24 mouse cellular contexts compared by ENCODE assay signal in genomic region chr16:45030127-45030526, GRCm38 (mm10).
A peak's percentile ranks its signal among the peaks of the same experiment; 100 is the strongest.
DNase-seq lines count a peak whose midpoint lies in the region; ATAC-seq and TF ChIP-seq lines count a peak whose summit lies in the region.
"Had no signal": no experiment of that assay in that cellular context is flagged by ENCODE, and none has a peak within 500 bp of the region (broad histone marks: within the 10 kb centered on the region; RNA-seq: fewer than 3 reads in every experiment).

No protein-coding gene starts in this region.

- H3K4me2 ChIP-seq in liver, embryonic 15.5 days, result no peak overlapping the region
- no peak overlapping the region for H3K4me2 ChIP-seq in intestine, embryonic 16.5 days (ENCODE audit: low read depth, low read length)
- no peak overlapping the region for H3K4me2 ChIP-seq in hindbrain, embryonic 16.5 days (ENCODE audit: low read length)
- H3K4me2 ChIP-seq: embryonic facial prominence, embryonic 15.5 days; forebrain, embryonic 13.5 days; heart, embryonic 13.5 days; hindbrain, embryonic 14.5 days; midbrain, embryonic 13.5 days had no signal

- peak overlapping the region; percentile 14; the same call in 1 of the 2 replicates for H3K27ac ChIP-seq in liver, embryonic 15.5 days (replicated peaks)
- H3K27ac ChIP-seq in bone marrow macrophage, adult 2 months (ENCODE audit: insufficient read depth, low read depth, low read length), result 0 out of 2 replicates have a peak overlapping the region, but pooled peaks have one; percentile 6
- no peak overlapping the region for H3K27ac ChIP-seq in intestine, embryonic 16.5 days (ENCODE audit: low read length)
- H3K27ac ChIP-seq in heart, adult 2 months, result no peak overlapping the region; the same call in none of the 2 replicates
- no peak overlapping the region for H3K27ac ChIP-seq in hindbrain, embryonic 16.5 days (ENCODE audit: low read depth, low read length)
- H3K27ac ChIP-seq: embryonic facial prominence, embryonic 10.5 days; embryonic facial prominence, embryonic 15.5 days; forebrain, embryonic 13.5 days; heart, embryonic 13.5 days; hindbrain, embryonic 14.5 days; layer of hippocampus, adult 2 months; midbrain, embryonic 13.5 days had no signal

- H3K9me3 ChIP-seq in liver, embryonic 15.5 days (replicated peaks), result no peaks in the 10 kb centered on the region
- H3K9me3 ChIP-seq in intestine, embryonic 16.5 days (ENCODE audit: control insufficient read depth, low read length), result no peaks in the 10 kb centered on the region
- no peaks in the 10 kb centered on the region for H3K9me3 ChIP-seq in hindbrain, embryonic 16.5 days (ENCODE audit: control insufficient read depth, low read length)
- H3K9me3 ChIP-seq: embryonic facial prominence, embryonic 10.5 days; embryonic facial prominence, embryonic 15.5 days; forebrain, embryonic 13.5 days; heart, embryonic 13.5 days; megakaryocyte, embryonic 14.5 days; midbrain, embryonic 13.5 days had no signal

- intact Hi-C loops in heart, adult 2 months (cut with DNase I), result loop anchor here (5.0 kb wide), 1 partner anchor 37 kb away; no protein-coding TSS in a partner anchor

- no peak for DNase-seq in liver
- peak; percentile 16 for DNase-seq in adrenal gland, postnatal 14 days
- DNase-seq in heart, adult 2 months, result no peak
- DNase-seq: cerebellum, adult 18-20 months; cerebellum, postnatal 10 days; right cerebral cortex, adult 18-20 months; spleen, adult 18-20 months; thymus, postnatal 14 days had no signal

- TF ChIP-seq EP300 in heart, adult 2 months (IDR thresholded peaks at IDR 0.05; ENCODE audit: insufficient read depth, low read depth, low read length), result no peak

- no peaks in the 10 kb centered on the region for H3K36me3 ChIP-seq in liver, embryonic 15.5 days (replicated peaks)
- H3K36me3 ChIP-seq in intestine, embryonic 16.5 days (ENCODE audit: control insufficient read depth, insufficient read depth, low read length), result no peaks in the 10 kb centered on the region
- no peaks in the 10 kb centered on the region for H3K36me3 ChIP-seq in heart, adult 2 months (ENCODE audit: control insufficient read depth, insufficient read depth, low read length)
- H3K36me3 ChIP-seq in hindbrain, embryonic 16.5 days (ENCODE audit: control insufficient read depth, insufficient read depth, low read length), result no peaks in the 10 kb centered on the region
- H3K36me3 ChIP-seq: embryonic facial prominence, embryonic 10.5 days; embryonic facial prominence, embryonic 15.5 days; heart, embryonic 13.5 days; midbrain, embryonic 13.5 days had no signal

- no peak; the same call in 1 of the 2 replicates for ATAC-seq in liver, embryonic 15.5 days (ENCODE audit: insufficient read depth)
- ATAC-seq in megakaryocyte, adult 5-6 weeks (ENCODE audit: poor library complexity, severe bottlenecking), result peak; percentile 56
- no peak for ATAC-seq in intestine, embryonic 16.5 days
- ATAC-seq in hindbrain, embryonic 16.5 days, result no peak
- ATAC-seq: activated CD4-positive, CD25-positive, alpha-beta regulatory T cell, adult 4 months; forebrain, embryonic 13.5 days; inflammation-experienced regulatory T-cells, adult 6 months; midbrain, embryonic 13.5 days had no signal

- no peak overlapping the region for H3K9ac ChIP-seq in liver, embryonic 15.5 days
- no peak overlapping the region for H3K9ac ChIP-seq in intestine, embryonic 16.5 days (ENCODE audit: low read depth, low read length)
- no peak overlapping the region for H3K9ac ChIP-seq in heart, adult 2 months (ENCODE audit: low read depth, low read length)
- no peak overlapping the region for H3K9ac ChIP-seq in hindbrain, embryonic 16.5 days (ENCODE audit: low read depth, low read length)
- H3K9ac ChIP-seq: embryonic facial prominence, embryonic 15.5 days; forebrain, embryonic 13.5 days; heart, embryonic 13.5 days; hindbrain, embryonic 14.5 days; midbrain, embryonic 13.5 days had no signal

- no peak for TF ChIP-seq CTCF in bone marrow macrophage, adult 2 months (IDR thresholded peaks at IDR 0.05; ENCODE audit: low read depth, low read length)
- TF ChIP-seq CTCF in heart, adult 2 months (IDR thresholded peaks at IDR 0.05), result no peak

- H3K79me2 ChIP-seq in heart, adult 2 months (replicated peaks; ENCODE audit: control insufficient read depth, insufficient read depth, low read length), result no peaks in the 10 kb centered on the region

- H3K4me3 ChIP-seq in liver, embryonic 15.5 days (replicated peaks), result no peak overlapping the region
- no peak overlapping the region for H3K4me3 ChIP-seq in bone marrow macrophage, adult 2 months (ENCODE audit: insufficient read depth, low read length)
- no peak overlapping the region for H3K4me3 ChIP-seq in intestine, embryonic 16.5 days (ENCODE audit: low read length)
- H3K4me3 ChIP-seq in heart, adult 2 months, result no peak overlapping the region
- H3K4me3 ChIP-seq in hindbrain, embryonic 16.5 days (ENCODE audit: low read length), result no peak overlapping the region
- H3K4me3 ChIP-seq: embryonic facial prominence, embryonic 10.5 days; embryonic facial prominence, embryonic 15.5 days; forebrain, embryonic 13.5 days; heart, embryonic 13.5 days; layer of hippocampus, adult 2 months; megakaryocyte, embryonic 14.5 days; midbrain, embryonic 13.5 days had no signal

- 50% methylated on average over 4 of the region's 4 CpGs for WGBS in liver, embryonic 15.5 days (ENCODE audit: insufficient replicate concordance)
- WGBS in intestine, embryonic 16.5 days, result 86% methylated on average over 4 of the region's 4 CpGs
- 78% methylated on average over 4 of the region's 4 CpGs for WGBS in heart, adult 2 months
- WGBS in hindbrain, embryonic 16.5 days, result 86% methylated on average over 4 of the region's 4 CpGs

- no peak for TF ChIP-seq POLR2A in bone marrow macrophage, adult 2 months (IDR thresholded peaks at IDR 0.05; ENCODE audit: borderline replicate concordance, low read depth, low read length)
- no peak for TF ChIP-seq POLR2A in heart, adult 2 months (IDR thresholded peaks at IDR 0.05; ENCODE audit: insufficient read depth, low read depth, low read length)

- peaks cover 4% of the 10 kb centered on the region for H3K4me1 ChIP-seq in liver, embryonic 15.5 days (replicated peaks)
- H3K4me1 ChIP-seq in bone marrow macrophage, adult 2 months (ENCODE audit: control insufficient read depth, insufficient read depth, low read length), result peaks cover 23% of the 10 kb centered on the region
- H3K4me1 ChIP-seq in intestine, embryonic 16.5 days (ENCODE audit: control insufficient read depth, insufficient read depth, low read length), result 0 out of 2 replicates have a peak, but pooled peaks cover 2% of the 10 kb centered on the region
- H3K4me1 ChIP-seq in heart, adult 2 months (ENCODE audit: control insufficient read depth, insufficient read depth, low read length), result peaks cover 1% of the 10 kb centered on the region; the same call in 1 of the 2 replicates
- H3K4me1 ChIP-seq in hindbrain, embryonic 16.5 days (ENCODE audit: control insufficient read depth, insufficient read depth, low read depth, low read length), result no peaks in the 10 kb centered on the region
- H3K4me1 ChIP-seq: embryonic facial prominence, embryonic 10.5 days; embryonic facial prominence, embryonic 15.5 days; forebrain, embryonic 13.5 days; midbrain, embryonic 13.5 days had no signal

- H3K27me3 ChIP-seq in liver, embryonic 15.5 days, result no peaks in the 10 kb centered on the region
- H3K27me3 ChIP-seq in intestine, embryonic 16.5 days (replicated peaks; ENCODE audit: control insufficient read depth, insufficient read depth, low read length), result no peaks in the 10 kb centered on the region
- H3K27me3 ChIP-seq in heart, adult 2 months (ENCODE audit: control insufficient read depth, insufficient read depth, low read length), result no peaks in the 10 kb centered on the region
- H3K27me3 ChIP-seq in hindbrain, embryonic 16.5 days (replicated peaks; ENCODE audit: control insufficient read depth, insufficient read depth, low read length), result no peaks in the 10 kb centered on the region
- H3K27me3 ChIP-seq: CH12.LX; embryonic facial prominence, embryonic 15.5 days; forebrain, embryonic 13.5 days; heart, embryonic 13.5 days; megakaryocyte, embryonic 14.5 days; midbrain, embryonic 13.5 days had no signal

Comparison
In these comparisons a context has a peak if more than half of its experiments do, and no peak if none do; other contexts are left out.
1. H3K27ac ChIP-seq: peak in liver, embryonic 15.5 days (single experiment) and bone marrow macrophage, adult 2 months (single experiment); none in intestine, embryonic 16.5 days (single experiment), heart, adult 2 months (single experiment) and hindbrain, embryonic 16.5 days (single experiment).